Mouse (Mus musculus): ENCODE measurements around the gene Arhgap15.

DNA sequence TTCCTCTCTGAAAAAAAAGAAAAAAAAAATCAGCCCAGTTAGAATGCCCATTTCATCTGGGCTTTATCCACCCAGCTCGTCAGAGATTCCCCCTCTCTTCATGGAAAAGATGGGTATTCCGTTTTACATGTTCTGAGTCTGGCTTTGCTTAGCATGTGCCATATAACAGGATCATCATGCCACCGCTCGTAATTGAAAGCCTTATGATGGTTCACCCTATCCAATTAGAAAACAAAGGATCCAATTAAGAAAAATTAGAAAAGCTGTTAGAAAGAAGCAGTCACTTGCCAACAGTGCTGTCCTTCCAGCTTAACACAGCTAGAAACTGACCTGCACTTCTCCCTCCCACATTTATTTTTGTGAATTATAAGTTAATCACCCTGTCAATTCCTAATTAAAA is 640.9 kb downstream of the Arhgap15 start:
- TF ChIP-seq TBP (IDR thresholded peaks at IDR 0.05; ENCODE audit: low read depth, low read length) (no peak), ETS1 (IDR thresholded peaks at IDR 0.05; ENCODE audit: low read depth, low read length) (no peak), MAZ (IDR thresholded peaks at IDR 0.05; ENCODE audit: low read depth, low read length) (no peak), GABPA (IDR thresholded peaks at IDR 0.05; ENCODE audit: low read depth, low read length) (no peak), GATA1 (IDR thresholded peaks at IDR 0.05; ENCODE audit: low read depth, low read length) (no peak), CTCF (IDR thresholded peaks at IDR 0.05 in 2 of 3, conservative IDR thresholded peaks at IDR 0.05 in 1 of 3; ENCODE audit: control insufficient read depth in 1 of 3, insufficient read depth in 1 of 3, low read depth in 2 of 3, low read length in 3 of 3, poor library complexity in 1 of 3, severe bottlenecking in 1 of 3) (no peak), POLR2A (IDR thresholded peaks at IDR 0.05; ENCODE audit: control insufficient read depth in 1 of 2, insufficient read depth in 1 of 2, low read depth in 1 of 2, low read length in 2 of 2, poor library complexity in 1 of 2) (no peak), RCOR1 (IDR thresholded peaks at IDR 0.05; ENCODE audit: low read depth, low read length) (no peak), TAL1 (IDR thresholded peaks at IDR 0.05; ENCODE audit: low read length) (no peak), TCF12 (IDR thresholded peaks at IDR 0.05; ENCODE audit: low read depth, low read length) (no peak), ZMIZ1 (IDR thresholded peaks at IDR 0.05; ENCODE audit: low read depth, low read length) (no peak), EP300 (IDR thresholded peaks at IDR 0.05; ENCODE audit: low read depth in 1 of 2, low read length in 2 of 2) (no peak), JUND (IDR thresholded peaks at IDR 0.05; ENCODE audit: low read depth, low read length) (no peak), POLR2AphosphoS2 (IDR thresholded peaks at IDR 0.05; ENCODE audit: low read length) (no peak)
